Mouse (Mus musculus) embryonic fibroblast, embryonic 13.5 days (primary cell): ENCODE measurements at regions not wholly inside any gene's neighbourhood (a gene's known extent, or its start where the extent isn't known, plus 50 kb on each side); places are given as distances from the start of the nearest gene placed in this dataset.

Experiments
- CTCF ChIP-seq: IDR thresholded peaks from 2 replicates; pipeline ENCODE4 v1.5.1; 2011; ENCODE audit warnings: mild to moderate bottlenecking, control low read depth, low read length, moderate library complexity, borderline replicate concordance; ENCODE audit not compliant: insufficient read depth
- POLR2A ChIP-seq: IDR thresholded peaks from 2 replicates; pipeline ENCODE4 v1.6.1; 2011; ENCODE audit warnings: low read depth, mild to moderate bottlenecking, control low read depth, low read length, moderate library complexity

GRCm38 (mm10) chr13:25639522-25640291 lies 369.4 kb upstream of the Nrsn1 start:
- TF ChIP-seq CTCF: no peak
- TF ChIP-seq POLR2A: no peak
